Mouse (Mus musculus): ENCODE results near the gene Adam12. TPM values are rescaled to one million over a fixed set of nuclear protein-coding genes. Genes with fewer than 3 reads are reported as not detected.
A peak's percentile ranks its signal among the peaks of the same experiment; 100 is the strongest.

Gene Adam12
- polyA plus RNA-seq, 1 experiment from 2014 or later: 11.7 TPM

DNA sequence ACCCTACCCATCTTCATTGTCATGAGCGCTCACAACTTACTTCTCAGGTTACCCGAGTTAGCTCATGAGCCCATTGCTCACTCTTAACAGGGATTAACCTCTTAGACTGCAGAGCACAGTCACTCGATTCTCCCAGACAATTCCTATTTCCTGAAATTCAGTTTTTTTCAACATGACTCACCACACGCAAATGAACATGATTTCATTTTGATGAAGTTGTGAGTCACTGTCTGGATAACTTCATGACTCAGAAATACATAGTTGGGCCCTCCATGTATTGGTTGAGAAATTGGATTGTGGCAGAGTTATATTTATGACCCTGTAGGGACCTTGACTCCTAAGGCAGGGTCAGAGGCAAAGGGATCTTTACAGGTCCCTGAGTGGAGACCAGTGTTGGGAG, 230.4 kb downstream of the Adam12 start:
- no peak overlapping the region for H3K4me3 ChIP-seq (replicated peaks)
- H3K27ac ChIP-seq (replicated peaks): no peak overlapping the region
- H3K9me3 ChIP-seq (replicated peaks): 0 out of 2 replicates have a peak, but pooled peaks cover 2% of the 10 kb centered on the region
- ATAC-seq (ENCODE audit: insufficient number of reproducible peaks, low FRiP score, low TSS enrichment, low read depth): no peak
- H3K9ac ChIP-seq: no peak overlapping the region
- 0 out of 2 replicates have a peak, but pooled peaks cover 5% of the 10 kb centered on the region for H3K4me1 ChIP-seq
- peaks cover 4% of the 10 kb centered on the region; the same call in 1 of the 2 replicates for H3K36me3 ChIP-seq
- WGBS: 76% methylated on average over 4 of the region's 4 CpGs
- no peak overlapping the region for H3K4me2 ChIP-seq (replicated peaks)
- no peaks in the 10 kb centered on the region for H3K27me3 ChIP-seq

DNA sequence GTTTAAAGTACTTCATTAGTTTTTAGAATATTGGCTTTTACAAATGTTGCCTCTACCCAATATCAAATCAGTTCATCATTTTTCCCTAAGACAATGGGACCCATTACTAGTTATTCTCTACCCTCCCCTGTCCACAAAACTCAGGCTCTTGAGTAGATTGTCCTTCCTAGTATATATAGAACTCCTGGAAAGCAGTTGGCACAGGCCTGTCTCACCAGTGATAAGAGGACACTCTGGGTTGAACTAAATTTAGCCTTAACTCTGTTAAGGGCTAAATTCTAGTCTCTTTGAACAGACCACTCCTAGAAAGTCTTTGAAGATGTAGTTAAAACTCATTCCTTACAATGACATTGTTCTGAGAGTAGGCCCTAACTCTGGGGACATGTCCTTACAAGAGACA, 241.0 kb downstream of the Adam12 start:
- H3K27ac ChIP-seq (replicated peaks): no peak overlapping the region
- H3K4me1 ChIP-seq: no peaks in the 10 kb centered on the region
- no peaks in the 10 kb centered on the region for H3K27me3 ChIP-seq
- no peak for ATAC-seq (ENCODE audit: insufficient number of reproducible peaks, low FRiP score, low TSS enrichment, low read depth)
- H3K9ac ChIP-seq: no peak overlapping the region
- H3K4me3 ChIP-seq (replicated peaks): no peak overlapping the region
- no peaks in the 10 kb centered on the region for H3K36me3 ChIP-seq
- H3K4me2 ChIP-seq (replicated peaks): no peak overlapping the region
- no peaks in the 10 kb centered on the region for H3K9me3 ChIP-seq (replicated peaks)

DNA sequence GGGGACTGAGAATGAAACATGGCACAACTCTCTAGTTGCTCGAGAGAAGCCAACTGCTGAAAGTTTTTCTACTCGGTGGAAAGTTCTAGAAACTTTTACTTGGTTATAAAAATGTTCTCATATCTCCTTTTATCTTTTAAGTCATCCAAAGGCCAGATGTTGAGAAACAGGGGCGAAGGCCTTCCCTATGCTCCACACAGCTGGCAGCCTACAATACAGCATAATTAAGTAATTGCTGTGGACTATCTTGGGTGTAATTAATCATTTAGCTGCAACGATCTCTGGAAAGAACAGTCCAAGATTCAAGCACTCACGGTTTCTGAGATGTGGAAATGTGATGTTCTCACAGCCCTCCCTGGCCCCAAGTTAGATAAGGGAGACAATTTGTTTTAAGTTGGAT, 243.6 kb downstream of the Adam12 start:
- 0 out of 2 replicates have a peak, but pooled peaks cover 3% of the 10 kb centered on the region for H3K4me1 ChIP-seq
- H3K27me3 ChIP-seq: no peaks in the 10 kb centered on the region
- H3K9me3 ChIP-seq (replicated peaks): no peaks in the 10 kb centered on the region
- WGBS: 67% methylated on average over 5 of the region's 5 CpGs
- no peak for ATAC-seq (ENCODE audit: insufficient number of reproducible peaks, low FRiP score, low TSS enrichment, low read depth)
- H3K36me3 ChIP-seq: no peaks in the 10 kb centered on the region
- no peak overlapping the region for H3K4me2 ChIP-seq (replicated peaks)
- H3K9ac ChIP-seq: no peak overlapping the region
- H3K4me3 ChIP-seq (replicated peaks): no peak overlapping the region
- H3K27ac ChIP-seq (replicated peaks): no peak overlapping the region

- no peak overlapping the region for H3K4me3 ChIP-seq (replicated peaks)
- WGBS: 90% methylated on average over 4 of the region's 4 CpGs
- H3K4me2 ChIP-seq (replicated peaks): no peak overlapping the region
- H3K27me3 ChIP-seq: no peaks in the 10 kb centered on the region
- no peaks in the 10 kb centered on the region for H3K9me3 ChIP-seq (replicated peaks)
- no peak for ATAC-seq (ENCODE audit: insufficient number of reproducible peaks, low FRiP score, low TSS enrichment, low read depth)
- 0 out of 2 replicates have a peak, but pooled peaks cover 3% of the 10 kb centered on the region for H3K4me1 ChIP-seq
- no peak overlapping the region for H3K27ac ChIP-seq (replicated peaks)
- H3K36me3 ChIP-seq: no peaks in the 10 kb centered on the region
- no peak overlapping the region for H3K9ac ChIP-seq
Measured at GRCm38 (mm10) chr7:133986201-133986600, 245.7 kb downstream of the Adam12 start.

DNA sequence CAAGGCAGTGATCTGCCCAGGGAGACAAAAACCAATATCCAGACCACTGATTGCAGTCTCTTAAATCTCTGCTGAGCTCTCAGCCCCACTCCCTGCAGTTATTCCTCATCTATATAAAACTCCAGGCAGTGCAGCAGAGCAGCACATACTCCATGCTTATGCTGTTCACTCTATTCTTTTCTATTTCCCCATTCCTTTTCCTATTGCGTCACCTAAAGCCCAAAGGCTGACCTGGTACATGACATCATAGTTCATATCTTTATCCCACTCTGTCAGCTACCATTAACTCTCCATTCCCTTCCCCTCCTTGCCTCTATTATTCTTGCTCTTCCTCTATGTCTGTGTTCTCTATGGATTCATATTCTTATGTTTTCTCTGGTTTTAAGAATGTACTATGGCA, 246.3 kb downstream of the Adam12 start:
- 95% methylated on average over 1 of the region's 1 CpGs for WGBS
- Histone ChIP-seq H3K4me2 (replicated peaks) (no peak overlapping the region), H3K9me3 (replicated peaks) (no peaks in the 10 kb centered on the region), H3K4me1 (0 out of 2 replicates have a peak, but pooled peaks cover 3% of the 10 kb centered on the region), H3K27me3 (no peaks in the 10 kb centered on the region), H3K27ac (replicated peaks) (no peak overlapping the region), H3K9ac (no peak overlapping the region), H3K4me3 (replicated peaks) (no peak overlapping the region), H3K36me3 (no peaks in the 10 kb centered on the region)
- ATAC-seq (ENCODE audit: insufficient number of reproducible peaks, low FRiP score, low TSS enrichment, low read depth): no peak

GRCm38 (mm10) chr7:133976388-133977122, 255.4 kb downstream of the Adam12 start:
- H3K4me3 ChIP-seq (replicated peaks): no peak overlapping the region
- H3K9me3 ChIP-seq (replicated peaks): no peaks in the 10 kb centered on the region
- H3K4me1 ChIP-seq: peaks cover 20% of the 10 kb centered on the region
- ATAC-seq (ENCODE audit: insufficient number of reproducible peaks, low FRiP score, low TSS enrichment, low read depth): no peak
- H3K27me3 ChIP-seq: no peaks in the 10 kb centered on the region
- H3K27ac ChIP-seq (replicated peaks): peak overlapping the region; percentile 60; the same call in 1 of the 2 replicates
- WGBS: 39% methylated on average over 8 of the region's 8 CpGs
- H3K4me2 ChIP-seq (replicated peaks): no peak overlapping the region
- no peaks in the 10 kb centered on the region for H3K36me3 ChIP-seq
- H3K9ac ChIP-seq: no peak overlapping the region

- ATAC-seq (ENCODE audit: insufficient number of reproducible peaks, low FRiP score, low TSS enrichment, low read depth): no peak
- Histone ChIP-seq H3K4me2 (replicated peaks) (no peak overlapping the region), H3K27me3 (no peaks in the 10 kb centered on the region), H3K36me3 (no peaks in the 10 kb centered on the region), H3K9me3 (replicated peaks) (no peaks in the 10 kb centered on the region), H3K4me3 (replicated peaks) (no peak overlapping the region), H3K9ac (no peak overlapping the region), H3K27ac (replicated peaks) (no peak overlapping the region), H3K4me1 (0 out of 2 replicates have a peak, but pooled peaks cover 2% of the 10 kb centered on the region)
- WGBS: 68% methylated on average over 1 of the region's 1 CpGs
Measured at GRCm38 (mm10) chr7:133971086-133971485, 260.9 kb downstream of the Adam12 start.

GRCm38 (mm10) chr7:133970407-133970806, 261.5 kb downstream of the Adam12 start:
- Histone ChIP-seq H3K4me3 (replicated peaks) (no peak overlapping the region), H3K27me3 (no peaks in the 10 kb centered on the region), H3K4me1 (no peaks in the 10 kb centered on the region), H3K9ac (no peak overlapping the region), H3K9me3 (replicated peaks) (no peaks in the 10 kb centered on the region), H3K36me3 (no peaks in the 10 kb centered on the region), H3K27ac (replicated peaks) (no peak overlapping the region), H3K4me2 (replicated peaks) (no peak overlapping the region)
- ATAC-seq (ENCODE audit: insufficient number of reproducible peaks, low FRiP score, low TSS enrichment, low read depth): no peak
- WGBS: 60% methylated on average over 5 of the region's 5 CpGs

GRCm38 (mm10) chr7:133967906-133968305, 264.0 kb downstream of the Adam12 start:
- no peaks in the 10 kb centered on the region for H3K9me3 ChIP-seq (replicated peaks)
- H3K9ac ChIP-seq: no peak overlapping the region
- peaks cover 6% of the 10 kb centered on the region; the same call in 1 of the 2 replicates for H3K4me1 ChIP-seq
- ATAC-seq (ENCODE audit: insufficient number of reproducible peaks, low FRiP score, low TSS enrichment, low read depth): no peak
- H3K4me2 ChIP-seq (replicated peaks): no peak overlapping the region
- no peaks in the 10 kb centered on the region for H3K27me3 ChIP-seq
- H3K36me3 ChIP-seq: no peaks in the 10 kb centered on the region
- no peak overlapping the region for H3K4me3 ChIP-seq (replicated peaks)
- H3K27ac ChIP-seq (replicated peaks): no peak overlapping the region
- 81% methylated on average over 5 of the region's 5 CpGs for WGBS

DNA sequence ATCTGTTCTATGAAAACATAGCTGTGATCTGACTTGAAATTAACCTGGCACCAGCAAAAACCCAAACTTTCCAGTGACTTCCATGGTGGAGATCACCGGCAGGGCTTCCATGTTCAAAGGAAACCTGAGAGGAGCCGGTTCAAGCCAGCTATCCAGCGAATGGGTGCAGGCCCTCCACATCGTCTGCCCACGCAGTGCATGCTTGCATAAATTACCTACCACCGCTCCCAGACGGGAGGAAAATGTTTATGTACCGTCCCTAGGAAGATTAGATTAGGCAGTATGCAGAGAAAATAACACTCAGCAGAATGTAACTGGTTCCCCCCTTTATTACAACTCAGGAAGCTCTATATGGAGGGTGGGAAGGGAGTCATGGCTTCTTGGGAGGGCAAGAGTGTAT, 268.4 kb downstream of the Adam12 start:
- H3K9ac ChIP-seq: no peak overlapping the region
- no peaks in the 10 kb centered on the region for H3K27me3 ChIP-seq
- peak overlapping the region; percentile 58; the same call in 1 of the 2 replicates for H3K27ac ChIP-seq (replicated peaks)
- peak; percentile 34 for ATAC-seq (ENCODE audit: insufficient number of reproducible peaks, low FRiP score, low TSS enrichment, low read depth)
- no peaks in the 10 kb centered on the region for H3K9me3 ChIP-seq (replicated peaks)
- peaks cover 6% of the 10 kb centered on the region; the same call in 1 of the 2 replicates for H3K4me1 ChIP-seq
- H3K36me3 ChIP-seq: no peaks in the 10 kb centered on the region
- 43% methylated on average over 8 of the region's 8 CpGs for WGBS
- no peak overlapping the region for H3K4me2 ChIP-seq (replicated peaks)
- no peak overlapping the region for H3K4me3 ChIP-seq (replicated peaks)

- H3K4me1 ChIP-seq: peaks cover 6% of the 10 kb centered on the region
- H3K36me3 ChIP-seq: no peaks in the 10 kb centered on the region
- 59% methylated on average over 4 of the region's 4 CpGs for WGBS
- no peak overlapping the region for H3K4me3 ChIP-seq (replicated peaks)
- no peak overlapping the region for H3K9ac ChIP-seq
- H3K9me3 ChIP-seq (replicated peaks): no peaks in the 10 kb centered on the region
- no peak for ATAC-seq (ENCODE audit: insufficient number of reproducible peaks, low FRiP score, low TSS enrichment, low read depth)
- no peak overlapping the region for H3K27ac ChIP-seq (replicated peaks)
- H3K27me3 ChIP-seq: no peaks in the 10 kb centered on the region
- no peak overlapping the region for H3K4me2 ChIP-seq (replicated peaks)
Measured at GRCm38 (mm10) chr7:133959200-133959599, 272.7 kb downstream of the Adam12 start.

GRCm38 (mm10) chr7:133957873-133958272, 274.1 kb downstream of the Adam12 start:
- H3K4me1 ChIP-seq: no peaks in the 10 kb centered on the region; the same call in 1 of the 2 replicates
- no peaks in the 10 kb centered on the region for H3K9me3 ChIP-seq (replicated peaks)
- no peak overlapping the region for H3K4me2 ChIP-seq (replicated peaks)
- 72% methylated on average over 2 of the region's 2 CpGs for WGBS
- H3K4me3 ChIP-seq (replicated peaks): no peak overlapping the region
- no peak for ATAC-seq (ENCODE audit: insufficient number of reproducible peaks, low FRiP score, low TSS enrichment, low read depth)
- H3K27me3 ChIP-seq: no peaks in the 10 kb centered on the region
- H3K36me3 ChIP-seq: no peaks in the 10 kb centered on the region
- H3K9ac ChIP-seq: no peak overlapping the region
- H3K27ac ChIP-seq (replicated peaks): no peak overlapping the region
